Mouse (Mus musculus) monocyte, adult 2 months (primary cell): ENCODE data around the gene Artn.

Experiments
- DNase-seq, 2 experiments: peaks; one replicate each; pipeline ENCODE4 v3.0.0; 2022; ENCODE audit warnings: low spot score in 2 of 2, low read depth in 1 of 2

Gene Artn

DNA sequence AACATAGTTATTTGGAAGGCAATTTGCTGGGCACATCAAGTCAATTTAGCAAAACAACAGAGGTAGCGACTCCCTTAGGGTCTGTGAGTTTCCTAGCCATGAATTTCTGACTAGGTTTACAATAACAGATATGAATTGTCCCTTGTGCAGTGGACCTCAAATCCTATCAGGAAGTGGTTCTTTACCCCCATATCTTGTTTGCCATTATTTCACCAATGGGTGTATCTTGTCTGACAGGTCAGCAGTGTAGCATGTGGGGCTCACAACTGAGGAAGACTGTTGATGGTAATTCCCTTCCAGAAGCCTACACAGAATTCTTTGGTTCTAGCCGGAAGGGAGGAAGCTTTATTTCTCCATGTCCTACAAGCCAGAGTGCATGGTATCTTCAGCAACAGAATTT is 8.2 kb downstream of the Artn start:
- no peak for DNase-seq

DNA sequence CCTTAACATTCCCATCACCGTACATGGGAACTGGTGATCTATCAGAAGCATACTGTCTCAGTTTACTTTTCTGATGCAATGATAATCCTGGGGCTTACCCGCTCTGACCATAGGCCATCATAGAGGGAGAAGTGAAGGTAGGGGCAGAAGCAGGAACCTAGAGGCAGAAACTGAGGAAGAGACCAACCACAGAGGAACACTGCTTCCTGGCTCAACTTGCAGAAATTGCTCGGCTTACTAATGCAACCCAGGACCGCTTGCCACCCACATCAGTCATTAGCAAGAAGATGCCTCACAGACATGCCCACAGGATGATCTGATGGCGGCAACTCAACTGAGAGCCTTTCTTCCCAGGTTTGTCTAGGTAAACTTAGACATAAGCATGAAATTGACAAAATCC is 10.8 kb downstream of the Artn start:
- no peak for DNase-seq

DNA sequence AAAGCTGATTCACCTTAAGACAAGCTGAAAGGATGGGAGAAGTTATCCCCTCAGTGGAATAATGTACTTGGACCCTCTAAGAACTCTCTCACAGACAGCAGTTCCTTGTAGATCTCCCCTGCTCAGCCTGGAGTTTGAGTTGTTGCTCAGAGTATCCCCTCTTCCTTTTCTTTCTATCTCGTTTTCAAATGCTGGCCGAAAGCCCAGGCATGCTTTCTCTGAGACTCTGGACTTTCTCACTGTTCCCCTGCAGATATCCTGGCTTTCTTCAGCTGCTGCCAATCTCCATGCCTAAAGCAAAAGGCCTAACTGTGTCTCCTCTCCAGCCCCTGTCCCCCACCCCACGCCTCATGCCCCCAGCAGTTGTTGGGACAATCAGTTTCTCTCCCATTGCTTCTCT is 11.3 kb downstream of the Artn start:
- no peak for DNase-seq

DNA sequence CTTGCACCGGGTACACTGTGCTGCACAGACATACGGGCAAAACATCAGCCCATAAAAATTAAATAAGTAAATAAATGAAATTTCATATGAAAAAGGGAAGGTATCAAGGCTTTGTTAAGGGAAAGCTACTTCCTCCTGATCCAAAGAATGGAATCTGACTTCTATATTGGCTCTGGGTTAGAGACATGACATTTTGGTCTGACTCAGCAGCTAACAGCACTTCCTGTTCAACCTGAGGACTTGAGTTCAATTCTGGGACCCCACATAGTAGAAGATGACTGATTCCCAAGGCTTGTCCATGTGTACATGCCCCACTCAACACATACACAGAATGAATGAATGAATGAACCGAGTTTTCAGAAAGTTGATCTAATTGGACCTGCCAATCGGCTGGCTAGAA is 11.7 kb downstream of the Artn start:
- no peak for DNase-seq

DNA sequence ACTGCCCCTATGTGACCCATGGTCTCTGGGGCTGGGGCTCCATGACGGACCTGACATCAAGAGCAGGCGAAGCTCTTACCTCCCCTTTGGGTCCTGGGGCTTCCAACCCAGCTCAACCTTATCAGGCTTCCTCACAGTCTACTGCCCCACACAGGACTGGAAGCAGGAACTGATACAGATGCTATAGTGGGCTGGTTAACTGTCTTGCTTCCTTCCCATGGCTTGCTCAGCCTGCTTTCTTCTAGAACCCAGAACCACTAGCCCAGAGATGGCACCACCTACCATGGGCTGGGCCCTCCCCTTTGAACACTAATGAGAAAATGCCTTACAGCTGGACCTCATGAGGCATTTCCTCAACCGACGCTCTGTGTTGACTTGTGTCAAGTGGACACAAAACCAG is 12.2 kb downstream of the Artn start:
- no peak for DNase-seq

DNA sequence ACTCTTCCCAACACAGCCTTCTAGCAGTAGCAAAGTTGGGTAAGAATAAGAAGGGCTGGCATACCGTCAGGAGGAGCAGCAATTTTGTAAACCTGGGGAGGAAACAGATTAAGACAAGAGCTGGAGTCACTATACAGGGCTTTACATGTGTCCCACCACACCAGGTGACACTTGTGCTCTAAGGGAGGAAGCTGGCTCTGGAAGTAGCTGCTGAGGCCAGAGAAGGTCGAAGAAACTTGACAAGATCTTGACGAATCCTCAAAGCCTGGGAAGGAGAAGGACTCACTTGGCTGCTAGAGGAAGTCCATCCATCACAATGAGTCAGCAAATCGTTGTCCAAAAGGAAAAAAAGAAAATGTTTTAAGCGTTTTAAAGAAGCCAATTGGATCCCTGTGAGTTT is 13.2 kb downstream of the Artn start:
- no peak for DNase-seq

DNA sequence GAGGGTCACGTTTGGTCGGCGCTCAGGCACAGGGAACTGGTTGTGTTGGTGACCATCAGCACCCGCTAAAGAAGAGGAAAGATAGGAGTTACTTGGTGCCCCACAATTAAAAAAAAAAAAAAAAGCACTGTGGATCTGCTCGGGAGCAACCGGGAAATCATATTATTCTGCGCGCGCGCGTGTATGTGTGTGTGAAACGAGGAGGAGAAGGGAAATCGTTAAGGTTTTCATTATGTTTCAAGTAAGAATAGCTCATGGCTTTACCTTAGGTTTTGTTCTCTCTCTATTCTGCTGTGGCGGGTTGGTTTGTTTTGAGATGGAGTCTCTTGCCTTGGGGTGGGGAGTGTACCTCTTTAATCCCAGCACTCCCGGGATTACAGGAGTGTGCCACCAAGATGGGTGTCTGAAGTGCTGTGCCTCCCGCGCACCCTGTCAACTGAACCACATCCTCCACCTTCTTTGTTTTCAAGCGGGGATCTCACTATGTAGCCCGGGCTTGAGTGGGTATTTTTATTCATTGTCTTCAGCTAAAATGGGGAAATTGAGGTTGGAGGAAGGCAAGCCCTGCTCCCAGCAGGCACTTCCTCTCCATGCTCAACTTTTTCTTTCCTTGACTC is 14.0 kb downstream of the Artn start:
- no peak for DNase-seq

DNA sequence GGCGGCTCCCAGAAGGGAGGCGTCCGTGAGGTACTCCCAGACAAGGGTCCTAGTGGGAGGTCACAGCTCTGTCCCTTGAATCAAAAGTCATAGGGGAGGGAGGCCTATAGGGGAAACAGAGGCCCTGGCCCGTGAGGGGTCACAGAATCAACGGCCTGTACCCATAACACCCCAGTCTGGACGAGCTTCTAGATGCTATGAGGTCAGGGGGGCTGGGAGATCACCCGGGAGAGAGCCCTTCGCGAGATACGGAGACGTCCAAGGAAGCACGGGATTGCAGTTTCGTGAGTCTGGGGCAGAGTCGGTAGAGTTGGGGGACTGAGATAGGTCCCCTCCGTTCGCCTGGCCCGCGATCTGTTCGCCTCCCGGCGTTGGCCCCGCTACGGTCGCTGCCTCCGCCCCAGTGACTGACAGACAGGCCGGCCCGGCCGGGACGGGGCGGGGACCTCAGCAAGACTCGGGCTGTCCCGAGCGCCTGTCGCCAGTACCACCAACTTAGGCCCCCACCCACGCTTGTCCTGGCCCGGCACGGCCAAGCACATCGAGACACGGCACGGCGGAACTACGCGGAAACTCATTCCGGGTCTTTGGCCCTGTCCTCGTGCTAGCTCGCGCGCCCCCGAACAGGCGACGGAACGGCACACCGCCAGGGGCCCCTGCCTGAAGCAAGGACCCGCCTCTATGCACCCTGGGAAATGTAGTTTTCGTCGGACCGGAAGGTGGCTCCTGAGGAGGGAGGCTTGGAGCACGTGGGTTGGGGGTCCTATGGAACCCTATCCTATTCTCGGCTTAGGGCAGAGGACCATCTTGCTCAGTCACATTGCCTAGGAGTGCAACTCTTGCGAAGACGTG is 14.7 kb downstream of the Artn start, which contains the start of gene Ipo13:
Gene Ipo13, minus strand, starts transcription at position 409 of the 852 bp plus-strand sequence.
- DNase-seq = peak; percentile 81 to 92

DNA sequence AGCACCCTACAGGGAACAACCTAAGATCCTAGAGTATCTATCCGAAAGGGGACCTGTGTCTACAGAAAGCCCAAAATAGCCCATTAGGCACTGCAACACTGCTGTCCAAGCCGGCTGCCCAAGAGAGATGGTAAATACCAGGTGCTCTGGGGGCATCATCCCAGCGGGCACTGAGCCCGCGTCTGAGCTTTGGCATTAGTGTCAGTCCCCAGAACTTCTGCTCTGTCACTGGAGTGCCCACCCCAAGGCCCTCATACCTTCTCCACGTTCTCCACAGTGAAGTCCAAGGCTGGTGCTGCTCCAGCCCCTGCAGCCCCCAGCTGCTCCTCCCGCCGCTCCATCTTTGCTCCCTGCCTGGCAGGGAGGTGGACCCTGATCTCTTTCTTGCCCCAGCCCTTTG is 15.5 kb downstream of the Artn start:
- no peak for DNase-seq

DNA sequence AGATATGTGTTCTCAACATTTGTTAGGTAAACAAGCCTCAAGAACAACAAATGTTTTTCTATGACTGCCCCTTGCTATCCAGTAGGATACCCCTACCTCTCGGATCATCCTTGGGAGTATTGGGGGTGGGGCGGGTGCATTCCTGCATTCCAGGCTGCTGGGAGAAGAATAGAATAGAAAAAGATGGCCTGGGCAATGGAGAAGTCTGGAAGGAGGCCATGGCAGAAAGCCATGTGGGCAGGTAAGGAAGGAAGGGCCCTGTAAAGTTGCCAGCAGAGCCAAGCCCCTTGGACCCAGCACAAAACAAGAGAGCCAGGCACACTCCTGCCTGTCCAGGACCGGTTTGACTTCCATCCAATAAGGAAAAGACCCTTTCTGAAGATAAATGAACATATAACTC is 16.1 kb downstream of the Artn start:
- DNase-seq = no peak

DNA sequence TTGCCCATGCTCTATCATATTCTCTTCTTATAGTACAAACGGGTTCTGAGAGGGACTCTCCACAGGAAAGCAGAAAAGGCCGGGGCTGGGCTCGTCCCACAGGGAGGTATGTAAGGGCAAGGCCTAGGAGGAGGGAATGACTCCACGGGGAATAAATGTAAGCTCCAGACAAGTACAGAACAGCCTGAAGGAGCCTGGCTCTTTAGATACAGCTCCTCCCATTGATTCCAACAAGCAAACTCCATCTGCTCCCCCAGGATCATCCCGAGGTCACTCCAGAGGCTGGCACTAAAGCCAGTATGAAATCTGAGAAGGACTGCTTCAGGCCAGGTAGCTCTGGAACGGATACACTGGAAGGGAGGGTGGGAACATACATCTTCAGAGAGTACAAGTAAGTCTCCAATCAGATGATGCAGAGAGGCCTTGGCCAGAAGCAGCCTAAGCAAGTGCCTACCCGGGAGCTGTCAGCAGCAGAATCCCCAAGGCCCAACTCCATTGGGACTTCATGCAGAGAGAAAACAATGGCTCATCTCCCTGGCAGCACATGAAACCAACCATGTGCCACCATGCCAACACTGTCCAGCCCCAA is 16.8 kb downstream of the Artn start:
- DNase-seq = no peak

DNA sequence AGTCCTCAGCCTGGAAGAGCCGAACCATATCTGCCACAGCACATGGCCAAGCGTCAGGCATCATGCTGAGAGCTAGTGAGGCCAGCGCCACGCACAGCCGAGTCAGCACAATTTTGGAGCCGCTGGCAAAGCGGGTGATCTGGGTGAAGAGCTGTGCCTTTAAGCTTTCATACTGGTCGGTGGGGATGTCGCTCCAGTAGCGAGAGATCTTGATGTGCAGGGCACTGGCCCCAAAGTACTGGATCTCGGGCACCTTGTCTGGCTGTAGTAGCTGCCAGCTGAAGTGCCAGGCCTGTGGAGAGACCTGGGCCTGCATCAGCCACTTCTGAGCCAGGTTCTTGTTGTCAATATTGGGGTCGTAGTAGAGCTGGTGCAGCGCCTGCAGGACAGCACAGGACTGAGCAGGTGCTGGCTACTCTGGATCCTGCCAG is 17.4 kb downstream of the Artn start:
- no peak for DNase-seq

DNA sequence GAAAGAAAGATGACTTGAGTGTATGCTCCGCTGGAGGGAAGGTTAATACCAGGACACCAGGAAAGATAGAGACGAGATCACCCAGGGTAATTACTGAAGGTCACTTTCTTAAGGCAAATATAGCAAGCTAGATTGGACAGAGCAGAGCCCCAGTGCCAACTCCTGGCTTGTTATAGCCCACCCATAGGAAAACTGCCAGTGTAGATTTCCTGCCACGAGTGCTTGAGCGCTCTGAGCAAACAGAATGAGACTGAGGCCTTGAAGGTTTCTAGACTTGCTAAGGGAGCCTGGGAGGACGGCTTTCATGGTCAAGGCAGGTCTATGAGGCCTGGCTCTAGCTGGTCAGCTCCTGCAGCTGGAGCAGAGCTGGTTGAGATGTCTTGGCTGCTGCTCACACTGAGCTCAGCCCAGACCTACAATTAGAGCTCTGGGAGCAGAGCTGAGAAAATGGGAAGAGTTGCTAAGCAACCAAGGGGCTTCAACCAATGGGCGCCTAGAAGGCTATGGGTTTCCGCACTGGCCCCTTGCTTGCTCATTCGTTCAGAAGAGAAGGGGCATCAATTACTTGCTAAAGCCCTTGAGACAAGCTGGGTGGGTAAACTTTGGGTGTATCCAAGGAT is 20.6 kb downstream of the Artn start:
- DNase-seq = no peak

DNA sequence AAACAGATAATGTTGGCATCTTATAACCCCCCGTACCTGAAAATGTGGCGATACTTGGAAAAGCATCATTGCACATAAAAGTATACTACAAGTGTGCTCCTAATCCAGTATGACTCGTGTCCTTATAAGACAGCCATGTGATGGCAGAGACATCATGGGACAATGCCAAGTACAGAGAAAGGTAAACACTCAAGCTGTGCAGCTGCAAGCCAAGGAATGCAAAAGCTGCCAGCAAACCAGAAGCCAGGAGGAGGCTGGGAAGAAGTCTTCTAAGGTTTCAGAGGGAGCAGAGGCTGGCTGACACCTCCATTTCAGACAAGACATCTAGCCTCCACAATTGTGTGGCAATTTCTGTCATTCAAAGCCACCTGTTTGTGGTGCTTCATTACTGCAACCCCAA is 23.4 kb downstream of the Artn start:
- DNase-seq = no peak

DNA sequence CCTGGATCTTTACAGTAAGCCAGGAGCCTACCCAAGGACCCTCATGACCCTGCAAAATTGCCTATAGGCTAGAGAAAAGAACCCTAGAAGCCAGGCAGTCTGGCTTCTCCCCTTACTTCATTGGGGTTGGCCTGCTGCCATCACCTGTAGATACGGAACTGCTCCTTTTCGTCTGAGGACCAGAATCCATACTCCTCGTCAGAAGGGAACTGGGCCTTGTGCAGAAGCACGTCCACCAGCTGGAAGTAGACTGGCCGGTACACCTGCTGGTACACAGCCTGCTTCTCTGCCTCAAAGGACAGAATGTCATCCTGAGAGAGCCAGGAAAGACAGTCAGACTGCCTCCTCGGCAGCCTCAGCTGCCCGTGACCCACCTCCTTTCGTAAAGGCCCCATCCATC is 24.8 kb downstream of the Artn start:
- DNase-seq = no peak

DNA sequence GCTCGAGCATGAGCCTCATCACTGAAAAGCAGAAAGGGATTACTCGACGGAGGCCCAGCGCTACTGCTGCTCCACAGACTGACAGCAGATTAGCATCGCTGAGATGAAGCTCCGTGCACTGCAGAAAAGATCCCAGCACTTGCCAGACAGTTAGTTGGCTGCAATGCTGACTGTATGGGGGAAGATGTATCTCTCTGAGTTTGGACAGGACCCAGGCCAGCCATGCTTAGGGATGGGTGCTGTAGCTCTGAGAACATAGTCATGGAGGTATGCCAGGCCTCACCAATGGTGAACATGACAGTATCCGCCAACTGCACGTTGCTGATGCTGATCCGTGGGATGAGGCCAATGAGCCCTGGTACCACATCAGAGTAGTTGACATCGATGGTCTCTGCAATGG is 25.5 kb downstream of the Artn start:
- no peak for DNase-seq

DNA sequence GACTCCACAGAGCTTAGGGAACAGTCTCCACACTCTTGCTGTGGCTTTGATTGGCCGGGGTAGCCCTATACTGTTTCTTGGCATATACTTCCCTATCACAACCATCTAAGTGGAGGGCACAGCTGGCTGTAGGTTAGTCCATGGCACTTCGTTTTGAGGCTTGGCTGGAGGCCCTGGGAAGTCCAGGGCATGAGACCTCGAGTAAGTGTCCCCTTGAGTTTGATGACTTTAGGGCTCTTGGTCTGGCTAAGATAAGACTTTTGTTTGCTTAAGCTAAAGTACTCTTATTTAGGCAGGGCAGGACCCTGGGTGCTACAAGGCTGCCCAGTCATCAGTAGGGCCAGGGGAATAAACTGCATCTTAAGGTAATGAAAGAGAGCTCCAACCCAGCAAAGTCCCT is 31.5 kb downstream of the Artn start:
- DNase-seq = no peak

DNA sequence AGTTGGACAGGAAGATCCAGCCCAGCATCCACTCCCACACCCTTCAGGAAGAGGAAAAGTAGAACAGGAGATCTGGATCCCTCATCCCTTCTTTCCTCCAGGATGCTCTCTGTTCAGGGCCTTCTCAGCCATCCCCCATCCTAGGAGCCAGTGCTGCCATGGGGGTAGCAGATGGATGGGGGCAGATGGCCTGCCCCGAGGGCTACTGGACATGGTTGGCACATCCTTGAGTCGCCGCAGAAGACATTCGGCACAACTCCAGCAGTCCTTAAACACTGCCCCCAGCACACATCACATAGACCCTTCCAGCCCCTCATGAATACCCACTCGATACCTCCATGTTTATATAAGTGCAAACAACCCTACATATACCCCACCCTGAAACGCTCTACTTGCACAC is 33.5 kb downstream of the Artn start:
- no peak for DNase-seq

DNA sequence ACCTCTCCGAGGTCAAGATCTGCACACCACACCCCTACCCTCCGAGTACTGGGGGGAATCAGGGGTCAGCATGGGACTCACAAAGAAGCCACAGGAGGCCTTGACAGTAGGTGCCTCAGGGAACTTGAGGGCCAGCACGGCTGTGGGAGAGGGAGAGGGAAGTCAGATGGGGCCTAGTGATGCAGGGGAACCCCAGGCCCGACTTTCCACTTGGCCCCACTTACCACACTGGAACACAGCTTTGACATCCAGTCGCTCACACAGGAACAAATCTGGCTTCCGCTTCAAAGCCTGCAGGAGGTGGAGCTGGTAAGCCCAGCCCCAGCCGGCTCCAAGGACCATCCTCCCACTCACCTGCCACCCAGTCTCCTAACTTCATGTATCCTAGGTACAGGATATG is 34.2 kb downstream of the Artn start:
- DNase-seq = no peak

DNA sequence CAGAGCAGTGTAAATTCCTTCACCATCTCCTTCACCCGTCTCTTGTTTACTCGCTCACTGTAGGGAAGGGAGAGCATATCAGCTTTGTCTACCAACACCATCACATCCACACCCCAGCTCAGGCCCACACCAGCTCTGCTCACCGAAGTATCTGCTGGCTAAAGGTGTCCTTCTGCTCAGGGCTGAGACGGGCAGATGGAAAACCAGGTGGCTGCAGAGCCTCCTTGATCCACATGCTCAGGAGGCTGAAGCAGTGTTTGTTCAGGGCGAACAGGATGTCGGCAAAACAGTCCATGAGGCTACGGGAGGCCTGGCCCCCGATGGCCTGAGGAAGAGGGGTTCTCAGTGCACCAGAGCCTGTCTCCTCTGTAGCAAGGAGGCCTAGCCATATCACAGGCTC is 35.0 kb downstream of the Artn start:
- DNase-seq = no peak

DNA sequence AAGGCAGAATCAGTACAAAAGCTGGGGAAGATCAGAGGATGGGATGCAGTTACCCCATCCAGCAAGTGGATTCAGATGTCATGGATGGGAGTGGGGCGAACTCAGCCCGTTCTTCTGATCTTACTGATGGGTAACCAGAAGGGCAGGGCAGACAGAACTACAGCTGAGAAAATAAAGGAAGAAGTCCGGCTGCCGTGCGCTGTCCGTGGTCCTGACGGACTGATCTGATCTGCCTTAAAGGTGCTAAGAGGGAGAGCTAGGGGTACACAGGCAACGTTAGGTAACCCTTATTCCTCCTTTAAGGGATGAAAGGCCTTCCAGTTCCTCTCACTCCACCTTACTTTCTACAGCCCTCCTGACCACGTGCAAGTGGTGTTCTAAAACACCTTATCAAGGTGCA is 36.2 kb downstream of the Artn start:
- no peak for DNase-seq

DNA sequence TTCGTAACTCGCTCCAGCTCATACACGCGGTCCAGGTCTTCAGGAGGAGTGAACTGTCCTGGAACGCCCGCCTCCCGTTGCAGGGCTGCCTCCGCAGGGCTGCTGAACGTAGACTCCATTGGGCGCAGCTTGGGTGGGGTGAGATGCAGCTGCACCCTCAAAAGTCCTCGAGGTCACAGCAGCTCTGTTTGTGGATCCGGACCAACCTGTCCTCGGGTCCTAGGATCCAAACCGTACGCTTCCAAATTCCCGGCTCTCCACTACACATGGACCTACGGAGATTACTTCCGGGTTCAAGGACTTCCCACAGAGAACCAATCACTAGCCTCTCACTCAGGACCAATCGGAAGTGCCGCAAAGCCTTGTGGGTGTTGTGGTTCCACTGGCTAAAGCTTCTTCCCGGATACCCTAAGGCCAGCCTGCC is 37.8 kb downstream of the Artn start, which contains the start of gene Dph2:
Gene Dph2, minus strand, starts transcription at position 295 of the 424 bp plus-strand sequence.
- peak in 1 of 2 experiments; percentile 36 for DNase-seq
